Mouse (Mus musculus) lung, adult 2 months (tissue): ENCODE measurements around the gene Qrich1. TPM values are rescaled to one million over a fixed set of nuclear protein-coding genes. Genes with fewer than 3 reads are reported as not detected.

Source experiments
- DNase-seq: peaks from one replicate; pipeline ENCODE4 v3.0.0; 2022
- H3K4me1 ChIP-seq: fragments of 200-500 bp; 2 replicates; pipeline ENCODE4 v1.6.1; 2011; ENCODE audit warnings: low read length; ENCODE audit not compliant: control insufficient read depth, insufficient read depth
- H3K4me3 ChIP-seq: fragments of 200-500 bp; replicated peaks from 2 replicates; pipeline ENCODE3; 2011; ENCODE audit warnings: low read depth, mild to moderate bottlenecking, control low read depth, low read length; ENCODE audit errors: extremely low read depth
- CTCF ChIP-seq: fragments of 200-500 bp; IDR thresholded peaks from 2 replicates; pipeline ENCODE4 v1.5.1; 2011; ENCODE audit warnings: mild to moderate bottlenecking, low read length, control low read depth; ENCODE audit not compliant: insufficient read depth
- POLR2A ChIP-seq: fragments of 200-500 bp; IDR thresholded peaks from 2 replicates; pipeline ENCODE4 v1.6.1; 2011; ENCODE audit warnings: low read depth, mild to moderate bottlenecking, control low read depth, low read length, borderline replicate concordance; ENCODE audit errors: extremely low read depth
- WGBS: fragments of 180-500 bp; shearing (Covaris S2); methylation state at CpG from one replicate; pipeline ENCODE4 v1.1.7; 2018; 5-methylcytosine and 5-hydroxymethylcytosine counted together
- polyA plus RNA-seq: library from polyadenylated mRNA; depleted of rRNA; stranded (reverse); fragments of >200 nt; gene quantifications from 2 replicates; pipeline ENCODE4 v1.2.3, GENCODE M21; 2012; rRNA removed

Qrich1 gene
- polyA plus RNA-seq, 1 experiment: 64.4 TPM

DNA sequence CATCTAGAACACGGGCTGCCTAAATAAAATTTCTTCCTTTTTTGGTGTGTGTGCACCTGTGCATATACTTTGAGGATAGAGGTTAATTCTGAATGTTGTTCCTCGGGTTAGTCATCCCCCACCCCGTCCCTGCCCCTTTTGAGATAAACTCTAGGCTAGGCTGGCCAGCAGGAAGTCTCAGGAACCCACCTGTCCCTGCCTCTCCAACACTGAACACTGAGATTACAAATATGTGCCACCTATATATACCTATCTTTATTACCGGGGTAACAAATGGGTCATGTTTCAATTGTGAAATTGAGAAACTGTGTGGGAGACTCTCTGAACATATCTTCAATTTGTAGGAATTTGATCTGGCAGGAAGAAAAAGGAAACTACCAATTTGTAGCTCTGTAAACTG is 92.3 kb downstream of the Qrich1 start:
- H3K4me1 ChIP-seq: no peaks in the 10 kb centered on the region
- TF ChIP-seq CTCF (no peak), POLR2A (no peak)
- WGBS: 90% methylated on average over 4 of the region's 4 CpGs
- no peak for DNase-seq
- no peak overlapping the region for H3K4me3 ChIP-seq

Other genes with a start within 250 kb of the Qrich1 start
- 15.1 and 21.4 TPM in 2 replicates for gene Nicn1, start 226.4 kb upstream of the Qrich1 start, polyA plus RNA-seq
- gene Amt, start 220.0 kb upstream of the Qrich1 start, polyA plus RNA-seq: 7.0 and 13.3 TPM in 2 replicates
- gene Rhoa, start 210.7 kb upstream of the Qrich1 start, polyA plus RNA-seq: 167 and 313 TPM in 2 replicates
- 64.1 and 75.8 TPM in 2 replicates for gene Tcta, start 210.6 kb upstream of the Qrich1 start, polyA plus RNA-seq
- 1,012 and 1,202 TPM in 2 replicates for gene Gpx1, start 177.9 kb upstream of the Qrich1 start, polyA plus RNA-seq
- 59.4 and 75.6 TPM in 2 replicates for gene Usp4, start 169.0 kb upstream of the Qrich1 start, polyA plus RNA-seq
- gene 1700102P08Rik, start 124.0 kb upstream of the Qrich1 start, polyA plus RNA-seq: 0.58 and 0.66 TPM in 2 replicates
- not detected in 2 replicates for gene Ccdc36, start 88.3 kb upstream of the Qrich1 start, polyA plus RNA-seq
- gene BC048562, start 80.3 kb upstream of the Qrich1 start, polyA plus RNA-seq: not detected in 2 replicates
- 26.8 and 27.2 TPM in 2 replicates for gene Ccdc71, start 56.3 kb upstream of the Qrich1 start, polyA plus RNA-seq
- 108 and 109 TPM in 2 replicates for gene Klhdc8b, start 55.2 kb upstream of the Qrich1 start, polyA plus RNA-seq
- gene Lamb2, start 37.1 kb upstream of the Qrich1 start, polyA plus RNA-seq: 189 and 231 TPM in 2 replicates
- gene Usp19, start 26.2 kb upstream of the Qrich1 start, polyA plus RNA-seq: 134 and 161 TPM in 2 replicates
- 140 and 204 TPM in 2 replicates for gene Qars, start 9.1 kb upstream of the Qrich1 start, polyA plus RNA-seq
- gene Impdh2, start 43.5 kb downstream of the Qrich1 start, polyA plus RNA-seq: 63.3 and 66.6 TPM in 2 replicates
- 45.5 and 46.3 TPM in 2 replicates for gene Ndufaf3, start 50.6 kb downstream of the Qrich1 start, polyA plus RNA-seq
- gene Dalrd3, start 53.1 kb downstream of the Qrich1 start, polyA plus RNA-seq: 183 and 199 TPM in 2 replicates
- 58.7 and 67.6 TPM in 2 replicates for gene Wdr6, start 61.9 kb downstream of the Qrich1 start, polyA plus RNA-seq
- gene P4htm, start 80.9 kb downstream of the Qrich1 start, polyA plus RNA-seq: 19.6 and 22.4 TPM in 2 replicates
- 24.6 and 35.4 TPM in 2 replicates for gene Arih2, start 132.6 kb downstream of the Qrich1 start, polyA plus RNA-seq
- gene Slc25a20, start 145.3 kb downstream of the Qrich1 start, polyA plus RNA-seq: 22.3 and 24.4 TPM in 2 replicates
- gene Prkar2a, start 172.5 kb downstream of the Qrich1 start, polyA plus RNA-seq: 22.3 and 26.1 TPM in 2 replicates